Mouse (Mus musculus): ENCODE measurements at regions not wholly inside any gene's neighbourhood (a gene's known extent, or its start where the extent isn't known, plus 50 kb on each side); places are given as distances from the start of the nearest gene placed in this dataset.
"Not testable (repeated sequence)": the region's sequence is repeated elsewhere in the genome, so short reads cannot be mapped to it uniquely, and the experiment has no call there.

DNA sequence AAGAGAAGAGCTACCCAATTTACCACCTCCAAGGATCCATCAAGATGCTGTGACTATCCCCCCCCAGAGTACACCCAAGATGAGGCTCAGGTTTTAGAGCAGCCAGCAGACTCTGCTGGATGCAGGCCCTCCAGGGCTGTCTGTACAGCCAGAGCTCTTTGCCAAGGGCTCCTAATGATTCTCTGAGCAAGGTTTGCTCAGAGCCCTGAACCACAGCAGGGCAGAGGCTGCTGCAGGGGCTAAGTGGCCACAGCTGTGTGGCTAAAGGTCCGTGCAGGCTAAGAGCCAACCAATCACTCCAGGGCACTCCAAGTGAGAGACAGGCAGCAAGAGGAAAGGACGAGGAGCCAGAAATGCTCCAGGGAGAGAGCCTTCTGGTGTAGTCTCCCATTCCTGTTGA lies 289.2 kb upstream of the Kdm8 start:
- ATAC-seq (ENCODE audit: insufficient read depth, low FRiP score), result no peak
- 41% methylated on average over 2 of the region's 2 CpGs for WGBS

DNA sequence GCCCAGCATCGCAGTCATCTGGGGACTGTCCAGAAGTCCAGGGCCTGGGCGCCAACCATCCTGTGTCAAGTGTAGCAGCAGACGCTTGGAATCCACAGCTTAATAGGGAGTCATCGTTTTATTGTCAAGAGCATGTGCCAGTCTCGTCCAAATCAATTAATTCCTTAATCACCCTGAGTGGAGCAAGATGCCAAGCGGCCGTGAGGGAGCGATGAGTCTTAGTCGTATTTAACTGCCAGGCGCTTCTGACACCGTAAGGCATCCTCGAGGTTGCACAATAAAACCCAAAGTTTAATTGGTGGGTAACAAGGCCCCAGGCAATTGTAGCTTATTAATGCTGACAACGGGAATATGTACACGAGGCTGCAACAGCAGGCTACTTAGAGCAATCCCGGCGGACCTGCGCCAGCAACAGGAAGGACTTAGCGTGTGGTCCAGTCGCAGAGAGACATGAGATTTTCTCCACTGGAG lies 277.6 kb upstream of the Kdm8 start:
- 86% methylated on average over 19 of the region's 19 CpGs for WGBS

More for the DNA sequence above, 289.2 kb upstream of the Kdm8 start:
- Histone ChIP-seq H3K4me3 (replicated peaks; ENCODE audit: low read length) (no peak overlapping the region), H3K36me3 (ENCODE audit: control insufficient read depth, insufficient read depth, low read length) (no peaks in the 10 kb centered on the region), H3K27ac (ENCODE audit: low read length) (no peak overlapping the region), H3K4me1 (ENCODE audit: control insufficient read depth, insufficient read depth, low read length) (no peaks in the 10 kb centered on the region), H3K9ac (ENCODE audit: low read length) (no peak overlapping the region), H3K27me3 (ENCODE audit: control insufficient read depth, insufficient read depth, low read length) (no peaks in the 10 kb centered on the region), H3K9me3 (replicated peaks; ENCODE audit: control insufficient read depth, low read length) (no peaks in the 10 kb centered on the region), H3K4me2 (ENCODE audit: low read depth, low read length) (no peak overlapping the region)

DNA sequence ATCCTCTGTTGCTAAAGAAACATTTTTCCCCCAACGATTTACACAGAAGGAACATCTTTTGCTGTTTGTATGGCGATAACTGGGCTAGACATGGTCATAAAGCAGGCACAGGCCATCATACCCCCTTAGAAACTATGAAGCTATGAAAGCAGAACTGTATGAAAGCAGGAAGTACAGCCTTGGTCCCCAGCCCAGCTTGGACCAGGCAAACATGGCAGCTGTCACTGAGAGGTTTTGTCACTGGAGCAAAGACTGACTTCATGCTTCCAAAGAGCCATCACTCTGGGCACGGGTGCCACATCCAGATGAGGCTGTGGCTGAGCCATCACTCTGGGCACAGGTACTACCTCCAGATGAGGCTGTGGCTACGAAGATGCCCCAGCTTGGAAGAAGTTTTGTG lies 276.8 kb upstream of the Kdm8 start:
- Histone ChIP-seq H3K4me3 (replicated peaks; ENCODE audit: low read length) (no peak overlapping the region), H3K9ac (ENCODE audit: low read length) (no peak overlapping the region), H3K4me2 (ENCODE audit: low read depth, low read length) (no peak overlapping the region), H3K36me3 (ENCODE audit: control insufficient read depth, insufficient read depth, low read length) (no peaks in the 10 kb centered on the region), H3K9me3 (replicated peaks; ENCODE audit: control insufficient read depth, low read length) (peaks cover 4% of the 10 kb centered on the region; the same call in 1 of the 2 replicates), H3K4me1 (ENCODE audit: control insufficient read depth, insufficient read depth, low read length) (no peaks in the 10 kb centered on the region), H3K27me3 (ENCODE audit: control insufficient read depth, insufficient read depth, low read length) (no peaks in the 10 kb centered on the region), H3K27ac (ENCODE audit: low read length) (no peak overlapping the region)
- WGBS, result 80% methylated on average over 4 of the region's 4 CpGs
- no peak for ATAC-seq (ENCODE audit: insufficient read depth, low FRiP score)

More for the DNA sequence above, 277.6 kb upstream of the Kdm8 start:
- ATAC-seq (ENCODE audit: insufficient read depth, low FRiP score), result no peak
- Histone ChIP-seq H3K27me3 (ENCODE audit: control insufficient read depth, insufficient read depth, low read length) (no peaks in the 10 kb centered on the region), H3K27ac (ENCODE audit: low read length) (no peak overlapping the region), H3K36me3 (ENCODE audit: control insufficient read depth, insufficient read depth, low read length) (no peaks in the 10 kb centered on the region), H3K4me2 (ENCODE audit: low read depth, low read length) (no peak overlapping the region), H3K9me3 (replicated peaks; ENCODE audit: control insufficient read depth, low read length) (peaks cover 4% of the 10 kb centered on the region; the same call in 1 of the 2 replicates), H3K4me3 (replicated peaks; ENCODE audit: low read length) (no peak overlapping the region), H3K4me1 (ENCODE audit: control insufficient read depth, insufficient read depth, low read length) (no peaks in the 10 kb centered on the region), H3K9ac (ENCODE audit: low read length) (no peak overlapping the region)

DNA sequence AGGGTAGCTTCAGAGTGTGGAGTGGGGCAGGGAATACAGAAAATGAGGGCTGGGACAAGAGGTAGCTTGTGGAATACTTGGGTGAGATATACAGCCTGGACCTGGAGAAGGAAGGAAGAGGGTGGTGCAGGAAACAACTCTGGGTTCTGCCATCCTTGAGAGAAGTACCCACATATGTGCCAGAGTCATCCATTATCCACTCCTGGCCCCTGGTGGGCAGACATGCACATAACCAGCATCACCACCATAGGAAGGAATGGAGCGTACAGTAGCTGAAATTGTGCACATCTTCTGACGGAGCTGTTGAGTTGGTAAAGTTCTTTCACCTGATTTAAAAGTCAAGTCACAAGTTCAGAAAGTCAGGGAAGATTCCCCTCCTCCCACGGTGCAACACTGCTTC lies 262.9 kb upstream of the Kdm8 start:
- ATAC-seq (ENCODE audit: insufficient read depth, low FRiP score), result no peak
- Histone ChIP-seq H3K27ac (ENCODE audit: low read length) (no peak overlapping the region), H3K9me3 (replicated peaks; ENCODE audit: control insufficient read depth, low read length) (no peaks in the 10 kb centered on the region), H3K4me1 (ENCODE audit: control insufficient read depth, insufficient read depth, low read length) (no peaks in the 10 kb centered on the region), H3K9ac (ENCODE audit: low read length) (no peak overlapping the region), H3K36me3 (ENCODE audit: control insufficient read depth, insufficient read depth, low read length) (no peaks in the 10 kb centered on the region), H3K4me2 (ENCODE audit: low read depth, low read length) (no peak overlapping the region), H3K4me3 (replicated peaks; ENCODE audit: low read length) (no peak overlapping the region), H3K27me3 (ENCODE audit: control insufficient read depth, insufficient read depth, low read length) (no peaks in the 10 kb centered on the region)
- WGBS, result 77% methylated on average over 3 of the region's 3 CpGs

DNA sequence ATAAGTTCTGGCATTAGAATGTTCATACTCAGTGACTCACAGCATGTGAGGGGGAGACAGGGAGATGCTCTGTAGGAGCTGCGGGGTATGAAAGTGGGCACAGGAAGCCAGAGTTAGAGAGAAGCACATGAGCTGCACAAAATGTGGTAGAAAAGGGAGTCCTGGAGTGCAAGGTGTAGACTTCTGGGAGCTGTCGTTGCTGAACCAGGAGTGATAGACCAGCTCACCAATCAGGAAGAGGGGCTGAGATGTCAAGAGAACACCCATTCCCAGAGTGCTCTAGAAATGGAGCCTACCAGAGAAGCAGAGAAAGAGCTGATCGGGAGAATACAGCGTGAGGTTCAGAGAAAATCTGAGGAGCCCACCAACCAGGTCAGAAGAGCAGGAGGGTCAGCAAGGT lies 262.2 kb upstream of the Kdm8 start:
- Histone ChIP-seq H3K36me3 (ENCODE audit: control insufficient read depth, insufficient read depth, low read length) (no peaks in the 10 kb centered on the region), H3K9me3 (replicated peaks; ENCODE audit: control insufficient read depth, low read length) (no peaks in the 10 kb centered on the region), H3K4me3 (replicated peaks; ENCODE audit: low read length) (no peak overlapping the region), H3K27ac (ENCODE audit: low read length) (no peak overlapping the region), H3K9ac (ENCODE audit: low read length) (no peak overlapping the region), H3K27me3 (ENCODE audit: control insufficient read depth, insufficient read depth, low read length) (no peaks in the 10 kb centered on the region), H3K4me1 (ENCODE audit: control insufficient read depth, insufficient read depth, low read length) (no peaks in the 10 kb centered on the region), H3K4me2 (ENCODE audit: low read depth, low read length) (no peak overlapping the region)
- ATAC-seq (ENCODE audit: insufficient read depth, low FRiP score), result no peak
- 81% methylated on average over 4 of the region's 4 CpGs for WGBS

DNA sequence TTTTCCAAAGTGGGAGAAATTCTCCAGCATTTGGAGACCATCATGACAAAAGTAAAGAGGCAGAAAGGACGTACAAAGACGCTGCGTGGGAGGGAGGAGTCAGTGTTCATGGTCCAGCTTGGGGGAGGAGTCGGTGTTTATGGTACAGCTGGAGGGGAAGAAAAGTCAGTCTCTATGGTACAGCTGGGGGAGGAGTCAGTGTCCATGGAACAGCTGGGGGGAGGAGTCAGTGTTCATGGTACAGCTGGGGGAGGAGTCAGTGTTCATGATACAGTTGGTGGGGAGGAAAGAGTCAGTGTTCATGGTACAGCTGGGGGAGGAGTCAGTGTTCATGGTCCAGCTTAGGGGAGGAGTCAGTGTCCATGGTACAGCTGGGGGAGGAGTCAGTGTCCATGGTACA lies 261.5 kb upstream of the Kdm8 start:
- ATAC-seq (ENCODE audit: insufficient read depth, low FRiP score); H3K9ac ChIP-seq (ENCODE audit: low read length); H3K9me3 ChIP-seq (replicated peaks; ENCODE audit: control insufficient read depth, low read length); H3K4me2 ChIP-seq (ENCODE audit: low read depth, low read length); H3K27ac ChIP-seq (ENCODE audit: low read length); H3K4me1 ChIP-seq (ENCODE audit: control insufficient read depth, insufficient read depth, low read length); H3K4me3 ChIP-seq (replicated peaks; ENCODE audit: low read length); H3K36me3 ChIP-seq (ENCODE audit: control insufficient read depth, insufficient read depth, low read length); H3K27me3 ChIP-seq (ENCODE audit: control insufficient read depth, insufficient read depth, low read length): not testable (repeated sequence)
- WGBS, result 84% methylated on average over 4 of the region's 4 CpGs

DNA sequence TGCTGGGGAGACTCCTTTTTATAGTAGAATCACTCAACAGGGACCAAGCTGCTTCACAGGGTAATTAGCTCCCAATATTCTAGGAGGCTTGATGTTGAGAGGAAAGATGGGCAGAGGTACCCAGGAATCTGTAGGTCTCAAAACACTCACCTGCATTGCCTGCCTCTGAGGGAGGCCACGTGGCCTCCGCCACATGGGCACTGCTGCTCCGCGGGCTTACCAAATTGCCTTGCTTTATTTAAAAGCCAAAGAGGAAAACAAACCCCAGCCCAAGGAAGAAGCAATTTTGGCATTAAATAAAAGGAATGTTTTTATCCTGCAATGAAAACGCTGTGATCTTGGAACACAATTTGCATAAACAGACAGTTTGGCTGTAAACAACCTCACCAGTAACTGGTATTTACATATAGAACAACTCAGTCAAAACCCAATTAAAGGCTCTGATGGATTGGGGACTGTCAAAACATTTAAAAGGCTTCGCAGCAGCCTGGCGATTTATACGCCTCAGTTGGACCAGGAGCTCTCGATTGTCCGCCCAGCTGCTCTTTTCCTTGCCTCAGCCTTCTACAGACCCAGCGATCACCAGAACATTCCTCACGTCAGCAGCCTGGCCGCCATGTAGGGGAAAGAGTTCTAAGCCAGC lies 259.3 kb upstream of the Kdm8 start:
- H3K27ac ChIP-seq (ENCODE audit: low read length), result no peak overlapping the region

DNA sequence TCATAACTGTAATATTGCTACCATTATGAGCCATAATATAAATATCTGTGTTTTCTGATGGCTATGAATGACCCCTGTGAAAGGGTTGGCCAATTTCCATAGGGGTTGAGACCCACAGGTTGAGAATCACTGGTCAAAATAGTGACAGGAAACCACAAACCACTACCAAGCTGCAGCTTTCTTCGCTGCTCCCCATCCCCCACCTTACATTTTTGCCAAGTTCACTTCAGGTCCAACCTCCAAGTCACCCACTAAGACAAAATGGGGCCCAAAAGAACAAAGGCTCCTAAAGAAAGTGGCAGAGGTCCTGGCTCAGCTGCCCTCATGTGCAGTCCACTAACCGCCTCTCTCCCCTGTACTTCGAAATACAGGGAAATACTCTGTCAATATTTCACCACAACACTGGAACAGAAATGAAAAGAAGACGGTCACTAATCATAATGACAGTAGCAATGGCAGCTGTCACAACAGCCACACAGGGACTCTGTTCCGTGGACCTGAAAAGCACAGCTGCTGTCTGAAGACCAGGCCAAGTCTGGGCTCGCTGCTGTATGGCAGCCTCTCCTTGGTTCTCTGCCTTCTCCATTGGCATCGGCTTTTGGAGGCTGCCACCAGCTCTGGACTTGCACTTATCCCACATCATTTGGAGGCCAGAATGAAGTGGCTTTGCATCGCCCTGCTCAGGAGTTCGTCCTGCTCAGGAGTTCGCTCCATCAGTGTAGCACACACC lies 257.3 kb upstream of the Kdm8 start:
- no peak overlapping the region for H3K9ac ChIP-seq (ENCODE audit: low read length)
- H3K36me3 ChIP-seq (ENCODE audit: control insufficient read depth, insufficient read depth, low read length), result no peaks in the 10 kb centered on the region
- WGBS, result 84% methylated on average over 10 of the region's 10 CpGs
- H3K4me2 ChIP-seq (ENCODE audit: low read depth, low read length), result no peak overlapping the region
- H3K4me3 ChIP-seq (replicated peaks; ENCODE audit: low read length), result no peak overlapping the region
- no peak overlapping the region for H3K27ac ChIP-seq (ENCODE audit: low read length)
- ATAC-seq (ENCODE audit: insufficient read depth, low FRiP score), result no peak
- no peaks in the 10 kb centered on the region for H3K27me3 ChIP-seq (ENCODE audit: control insufficient read depth, insufficient read depth, low read length)
- no peaks in the 10 kb centered on the region for H3K4me1 ChIP-seq (ENCODE audit: control insufficient read depth, insufficient read depth, low read length)
- no peaks in the 10 kb centered on the region for H3K9me3 ChIP-seq (replicated peaks; ENCODE audit: control insufficient read depth, low read length)

More for the DNA sequence above, 259.3 kb upstream of the Kdm8 start:
- Histone ChIP-seq H3K9me3 (replicated peaks; ENCODE audit: control insufficient read depth, low read length) (no peaks in the 10 kb centered on the region), H3K36me3 (ENCODE audit: control insufficient read depth, insufficient read depth, low read length) (no peaks in the 10 kb centered on the region), H3K9ac (ENCODE audit: low read length) (no peak overlapping the region), H3K4me2 (ENCODE audit: low read depth, low read length) (no peak overlapping the region), H3K27me3 (ENCODE audit: control insufficient read depth, insufficient read depth, low read length) (no peaks in the 10 kb centered on the region), H3K4me3 (replicated peaks; ENCODE audit: low read length) (no peak overlapping the region), H3K4me1 (ENCODE audit: control insufficient read depth, insufficient read depth, low read length) (no peaks in the 10 kb centered on the region)
- no peak for ATAC-seq (ENCODE audit: insufficient read depth, low FRiP score)
- WGBS, result 72% methylated on average over 13 of the region's 13 CpGs

DNA sequence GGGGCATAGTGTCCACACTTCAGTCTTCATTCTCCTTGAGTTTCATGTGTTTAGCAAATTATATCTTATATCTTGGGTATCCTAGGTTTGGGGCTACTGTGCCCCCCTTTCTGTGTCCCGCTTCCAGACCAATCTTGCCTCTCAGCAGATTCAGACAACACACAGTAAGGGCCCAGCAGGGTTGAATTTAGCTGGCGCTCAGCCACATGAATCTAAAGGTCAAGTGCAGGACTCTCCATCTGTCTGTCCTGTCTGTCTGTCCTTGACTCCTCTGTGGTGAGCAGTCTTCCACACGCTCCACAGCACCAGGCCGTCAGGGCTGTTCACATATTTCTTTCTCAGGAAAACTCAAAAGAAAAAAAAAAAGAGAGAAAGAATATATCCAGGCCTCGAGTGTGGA lies 255.5 kb upstream of the Kdm8 start:
- H3K27ac ChIP-seq (ENCODE audit: low read length), result no peak overlapping the region
- no peaks in the 10 kb centered on the region for H3K4me1 ChIP-seq (ENCODE audit: control insufficient read depth, insufficient read depth, low read length)
- no peak overlapping the region for H3K9ac ChIP-seq (ENCODE audit: low read length)
- H3K27me3 ChIP-seq (ENCODE audit: control insufficient read depth, insufficient read depth, low read length), result no peaks in the 10 kb centered on the region
- H3K4me2 ChIP-seq (ENCODE audit: low read depth, low read length), result no peak overlapping the region
- no peaks in the 10 kb centered on the region for H3K9me3 ChIP-seq (replicated peaks; ENCODE audit: control insufficient read depth, low read length)
- no peaks in the 10 kb centered on the region for H3K36me3 ChIP-seq (ENCODE audit: control insufficient read depth, insufficient read depth, low read length)
- 75% methylated on average over 5 of the region's 5 CpGs for WGBS
- no peak overlapping the region for H3K4me3 ChIP-seq (replicated peaks; ENCODE audit: low read length)
- ATAC-seq (ENCODE audit: insufficient read depth, low FRiP score), result no peak

Data from stomach, embryonic 16.5 days (tissue).